Mouse (Mus musculus): ENCODE measurements around the gene Kdsr.
"Not testable (repeated sequence)": the region's sequence is repeated elsewhere in the genome, so short reads cannot be mapped to it uniquely, and the experiment has no call there.

The Kdsr gene

DNA sequence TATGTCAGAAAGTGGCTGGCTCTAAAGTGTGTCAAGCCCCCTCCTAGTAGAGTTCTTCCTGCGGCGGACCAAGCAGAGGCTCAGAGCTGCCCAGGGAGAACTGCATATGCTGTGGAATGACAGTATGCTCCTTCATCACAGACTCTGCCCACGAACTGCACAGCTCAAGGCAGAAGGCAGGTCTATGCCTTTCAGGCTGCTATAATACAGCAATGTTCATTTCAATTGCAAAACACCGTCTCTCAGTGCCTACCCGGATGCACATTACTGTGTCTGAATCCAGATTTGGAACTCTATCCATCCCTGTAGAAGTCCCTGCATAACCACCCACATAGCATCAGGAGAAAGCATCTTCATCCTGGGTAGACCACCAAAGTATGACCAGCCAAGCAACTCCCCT lies 19.7 kb downstream of the Kdsr start:
- DNase-seq (ENCODE audit: low read depth, low spot score), result no peak

DNA sequence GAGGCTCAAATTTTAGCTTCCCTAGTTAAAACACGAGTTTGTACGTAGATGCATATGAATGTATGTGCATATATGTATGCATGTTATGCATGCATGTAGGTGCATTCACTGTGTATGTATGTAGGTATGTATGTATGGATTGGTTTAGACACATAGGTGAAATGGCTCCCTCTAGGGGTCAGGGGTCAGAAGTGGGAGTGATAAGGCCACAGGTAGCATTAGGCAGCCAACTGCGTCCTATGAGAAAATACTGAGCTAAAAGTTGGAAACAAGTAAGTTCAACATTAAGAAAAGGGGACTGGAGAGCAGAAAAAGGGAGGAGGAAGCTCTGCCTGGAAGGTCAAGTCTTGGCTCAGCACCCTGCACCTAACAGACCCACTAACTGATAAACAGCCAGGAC lies 21.4 kb downstream of the Kdsr start:
- peak; percentile 27 for DNase-seq (ENCODE audit: low read depth, low spot score)

DNA sequence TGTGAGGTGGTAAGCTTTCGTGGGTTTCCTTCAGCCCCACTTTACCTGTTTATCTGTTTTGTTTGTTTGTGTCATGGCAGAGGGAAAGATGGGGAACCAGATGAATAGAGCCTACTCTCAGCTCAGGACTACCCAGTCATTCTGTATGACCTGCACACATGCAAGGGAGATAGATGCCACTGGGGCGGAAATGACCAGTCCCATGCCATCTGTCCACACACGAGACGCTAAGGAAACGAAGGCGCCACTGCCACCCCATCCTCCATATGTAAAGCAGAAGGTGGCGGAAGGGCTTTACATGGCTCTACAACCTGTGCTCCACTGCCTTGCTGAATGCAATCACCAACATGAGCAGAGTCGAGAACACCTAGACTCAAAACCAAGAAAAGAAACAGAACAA lies 23.3 kb downstream of the Kdsr start:
- DNase-seq (ENCODE audit: low read depth, low spot score), result no peak

DNA sequence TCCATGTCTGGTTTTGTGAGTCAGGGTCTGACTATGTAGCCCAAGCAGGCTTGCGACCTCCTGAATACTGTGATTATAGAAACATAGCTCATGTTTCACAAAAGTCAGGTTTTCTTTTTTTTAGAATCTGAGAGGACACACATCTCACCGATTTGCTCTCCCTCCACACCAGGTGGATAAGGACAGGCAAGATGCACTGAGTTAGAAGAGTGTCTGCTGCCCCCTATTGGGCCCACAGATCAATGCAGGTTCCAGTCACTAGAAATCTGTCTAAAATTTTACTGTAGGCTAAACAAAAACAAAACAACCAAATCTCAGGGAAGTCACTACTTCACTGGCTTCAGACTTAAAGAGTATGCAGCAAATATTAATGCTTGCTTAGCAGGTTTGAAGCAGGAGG lies 23.9 kb downstream of the Kdsr start:
- DNase-seq (ENCODE audit: low read depth, low spot score), result peak; percentile 42

DNA sequence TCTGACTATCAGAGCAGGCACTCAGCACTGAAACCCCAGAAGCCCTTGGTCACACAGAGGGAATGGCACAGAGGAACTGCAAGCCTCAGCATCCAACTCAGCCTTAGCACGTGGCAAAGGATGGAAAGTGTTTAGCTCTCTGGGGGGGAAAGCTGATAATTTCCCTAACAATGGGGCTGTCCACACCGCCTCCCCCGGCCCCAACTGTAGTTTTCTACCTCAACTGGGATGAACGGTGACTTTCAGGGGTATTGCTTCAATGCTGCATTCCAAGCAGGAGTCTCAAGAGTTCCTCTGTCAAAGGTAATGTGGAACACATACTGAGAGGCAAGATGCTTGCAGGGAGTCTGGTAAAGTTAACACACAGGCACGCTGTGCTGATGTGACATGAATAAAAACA lies 37.5 kb downstream of the Kdsr start:
- DNase-seq (ENCODE audit: low read depth, low spot score), result no peak

DNA sequence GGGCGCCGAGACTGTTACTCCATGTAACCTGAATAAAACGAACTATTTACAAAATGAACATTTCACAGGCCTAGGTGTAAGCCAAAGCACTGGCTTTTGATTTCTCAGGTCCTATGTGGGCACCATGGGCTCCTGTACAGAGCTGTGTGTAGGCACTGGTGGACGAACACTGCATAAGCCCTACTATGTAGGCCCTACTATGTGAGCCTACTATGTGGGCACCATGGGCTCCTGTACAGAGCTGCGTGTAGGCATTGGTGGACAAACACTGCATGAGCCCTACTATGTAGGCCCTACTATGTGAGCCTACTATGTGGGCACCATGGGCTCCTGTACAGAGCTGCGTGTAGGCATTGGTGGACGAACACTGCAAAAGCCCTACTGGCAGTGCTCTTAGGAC lies 41.8 kb downstream of the Kdsr start:
- not testable (repeated sequence) for DNase-seq (ENCODE audit: low read depth, low spot score)

DNA sequence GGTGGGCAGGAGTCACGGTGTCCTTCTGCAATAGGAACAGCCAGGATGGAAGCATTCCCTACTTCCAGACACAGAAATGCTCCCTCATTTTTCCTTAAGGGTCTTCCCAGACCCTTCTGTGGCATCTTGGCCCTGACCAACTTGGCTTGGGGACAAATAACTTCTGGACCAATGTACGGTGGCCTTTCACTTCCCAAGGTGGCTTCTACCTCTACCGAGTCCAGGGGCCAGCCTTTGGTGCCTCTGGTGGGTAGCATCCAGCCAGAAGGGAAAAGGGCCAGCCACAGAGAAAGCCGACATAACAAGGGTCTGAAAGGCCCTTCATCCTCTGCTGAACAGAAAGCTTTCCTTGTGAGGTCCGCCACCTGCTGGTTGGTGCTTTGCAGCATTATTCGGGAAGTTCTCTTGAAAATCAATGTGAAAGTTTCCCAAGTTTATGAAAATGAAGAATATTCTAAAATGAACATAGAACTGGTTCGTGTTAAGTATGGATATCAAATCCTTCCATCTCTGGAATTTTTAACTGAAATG lies 42.4 kb downstream of the Kdsr start:
- DNase-seq (ENCODE audit: low read depth, low spot score), result peak; percentile 75

DNA sequence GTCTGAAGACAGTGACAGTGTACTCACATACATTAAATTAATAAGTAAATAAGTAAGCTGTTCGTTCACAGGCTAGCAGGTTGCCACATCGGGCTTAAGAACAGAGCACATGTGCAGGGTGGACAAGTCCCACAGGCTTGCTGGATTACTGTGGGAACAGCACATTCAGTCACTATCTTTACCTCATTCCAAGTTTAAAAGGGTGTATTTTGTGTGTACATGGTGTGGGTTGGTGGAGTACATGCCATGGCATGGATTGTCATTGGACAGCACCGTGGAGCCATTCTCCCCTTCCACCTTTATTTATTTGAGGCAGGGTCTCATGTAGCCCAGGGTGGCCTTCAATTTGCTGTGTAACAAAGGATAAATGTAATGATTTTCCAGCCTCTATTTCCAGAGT lies 43.4 kb downstream of the Kdsr start:
- no peak for DNase-seq (ENCODE audit: low read depth, low spot score)

DNA sequence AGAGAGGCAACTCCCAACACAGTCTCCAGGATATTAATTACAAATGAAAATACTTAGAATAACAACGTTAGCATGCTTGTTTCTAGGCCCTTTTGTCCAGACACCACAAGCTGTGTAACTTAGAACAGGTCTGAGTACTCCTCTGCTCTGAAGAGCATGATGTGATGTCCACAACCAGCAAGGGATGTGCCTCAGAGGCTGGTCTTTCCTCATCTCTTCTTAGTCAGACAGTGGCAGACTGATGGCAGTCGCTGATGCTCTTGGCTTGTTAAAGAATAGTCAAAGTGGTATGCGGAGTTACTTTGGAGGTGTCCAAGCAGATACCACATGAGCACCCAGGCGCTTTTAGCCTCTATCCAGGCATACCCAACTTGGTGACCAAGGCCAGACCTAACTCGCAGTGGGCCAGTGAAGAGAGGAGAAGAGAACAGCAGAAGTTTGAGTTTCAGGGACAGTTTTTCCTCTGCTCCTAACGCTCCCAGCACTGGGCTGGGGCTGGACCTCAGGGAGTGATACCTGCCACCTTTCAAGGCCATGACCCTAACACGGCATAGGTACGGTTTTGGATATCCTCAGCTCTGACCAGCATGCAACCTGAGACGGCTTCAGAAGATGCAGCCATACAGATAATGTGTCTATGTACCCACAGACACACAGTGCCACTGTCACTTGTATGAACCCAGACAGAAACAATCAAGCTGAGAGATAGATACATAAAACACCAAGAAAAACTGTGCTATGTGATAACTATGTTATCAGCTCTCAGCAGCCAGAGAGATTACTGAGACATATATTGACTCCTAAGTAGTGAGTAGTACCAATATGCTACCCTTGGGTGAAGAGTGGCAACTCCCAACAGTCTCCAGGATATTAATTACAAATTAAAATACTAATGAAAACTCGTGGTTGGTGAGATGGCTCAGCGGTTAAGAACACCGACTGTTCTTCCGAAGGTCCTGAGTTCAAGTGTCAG lies 44.1 kb downstream of the Kdsr start:
- DNase-seq (ENCODE audit: low read depth, low spot score), result no peak

DNA sequence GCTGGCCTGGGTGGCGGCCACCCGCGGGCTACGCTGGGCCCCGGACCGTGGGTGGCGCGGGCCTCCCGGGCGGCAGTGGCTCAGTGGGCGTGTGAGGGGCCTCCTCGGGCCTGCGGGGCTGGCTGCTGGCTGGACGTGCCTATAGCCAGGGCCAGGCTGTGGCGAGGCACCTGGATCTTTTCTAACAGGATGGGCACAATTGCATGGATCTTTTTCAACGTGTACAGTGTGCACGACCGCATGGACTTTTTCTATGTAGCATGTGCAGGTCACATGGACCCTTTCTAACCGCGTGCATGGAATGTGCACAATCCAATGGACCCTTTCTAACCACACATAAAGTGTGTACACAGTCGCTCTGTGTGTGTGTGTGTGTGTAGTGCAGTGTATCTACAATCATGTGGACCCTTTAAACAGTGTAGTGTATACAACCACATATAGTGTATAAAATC lies 45.0 kb downstream of the Kdsr start:
- DNase-seq (ENCODE audit: low read depth, low spot score), result peak; percentile 33

DNA sequence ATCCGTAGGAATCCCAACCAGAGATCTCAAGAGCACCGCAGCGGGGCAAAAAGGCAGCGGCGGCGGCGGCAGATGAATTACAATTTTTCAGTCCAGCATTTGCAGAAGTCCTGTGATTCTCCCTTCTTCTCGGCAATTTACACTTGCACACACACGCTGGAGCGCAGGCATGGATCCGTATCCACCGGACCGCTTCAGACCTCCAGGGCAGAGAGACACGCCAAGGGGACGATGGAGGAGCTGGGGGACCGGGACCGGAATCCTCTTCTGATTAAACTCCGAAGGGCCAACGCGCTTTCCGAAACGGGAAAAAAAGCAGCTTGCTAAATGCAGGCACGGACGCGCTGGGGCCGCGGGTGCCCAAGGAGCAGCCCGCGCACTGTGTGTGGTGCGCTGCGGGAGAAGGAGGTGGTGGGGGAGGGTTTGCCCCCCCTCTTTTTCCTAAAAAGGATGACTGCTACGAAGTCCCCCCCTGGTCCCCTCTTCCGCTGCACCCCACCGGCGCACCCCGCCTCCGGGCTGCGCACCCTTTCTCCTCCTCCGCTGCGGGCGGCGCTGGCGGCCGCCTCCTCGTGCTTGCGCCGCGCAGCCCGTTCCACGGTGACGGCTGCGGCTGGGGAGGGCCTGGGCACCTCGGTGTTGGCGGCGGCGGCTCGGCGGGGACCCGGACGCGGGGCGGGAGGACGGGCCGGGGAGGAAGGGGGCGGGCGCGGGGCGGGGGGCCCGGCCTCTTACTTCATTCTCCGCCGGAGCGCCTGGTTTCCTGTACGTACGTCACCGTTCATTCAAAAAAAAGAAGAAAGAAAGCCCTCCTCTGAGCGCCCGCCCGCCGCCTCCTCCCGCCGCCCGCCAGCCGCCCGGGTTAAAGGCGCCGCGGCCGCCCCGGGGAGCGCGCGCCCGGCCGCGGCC lies 45.7 kb downstream of the Kdsr start, which contains the start of gene Bcl2:
Bcl2 (minus strand) TSS at position 654 of the 909 bp plus-strand sequence.
- DNase-seq (ENCODE audit: low read depth, low spot score), result peak; percentile 53

DNA sequence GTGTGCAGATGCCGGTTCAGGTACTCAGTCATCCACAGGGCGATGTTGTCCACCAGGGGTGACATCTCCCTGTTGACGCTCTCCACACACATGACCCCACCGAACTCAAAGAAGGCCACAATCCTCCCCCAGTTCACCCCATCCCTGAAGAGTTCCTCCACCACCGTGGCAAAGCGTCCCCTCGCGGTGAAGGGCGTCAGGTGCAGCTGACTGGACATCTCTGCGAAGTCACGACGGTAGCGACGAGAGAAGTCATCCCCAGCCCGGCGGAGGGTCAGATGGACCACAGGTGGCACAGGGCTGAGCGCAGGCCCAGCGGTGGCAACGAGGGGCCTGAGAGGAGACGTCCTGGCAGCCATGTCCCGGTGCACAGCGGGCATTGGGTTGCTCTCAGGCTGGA lies 47.2 kb downstream of the Kdsr start:
- DNase-seq (ENCODE audit: low read depth, low spot score), result peak; percentile 20

DNA sequence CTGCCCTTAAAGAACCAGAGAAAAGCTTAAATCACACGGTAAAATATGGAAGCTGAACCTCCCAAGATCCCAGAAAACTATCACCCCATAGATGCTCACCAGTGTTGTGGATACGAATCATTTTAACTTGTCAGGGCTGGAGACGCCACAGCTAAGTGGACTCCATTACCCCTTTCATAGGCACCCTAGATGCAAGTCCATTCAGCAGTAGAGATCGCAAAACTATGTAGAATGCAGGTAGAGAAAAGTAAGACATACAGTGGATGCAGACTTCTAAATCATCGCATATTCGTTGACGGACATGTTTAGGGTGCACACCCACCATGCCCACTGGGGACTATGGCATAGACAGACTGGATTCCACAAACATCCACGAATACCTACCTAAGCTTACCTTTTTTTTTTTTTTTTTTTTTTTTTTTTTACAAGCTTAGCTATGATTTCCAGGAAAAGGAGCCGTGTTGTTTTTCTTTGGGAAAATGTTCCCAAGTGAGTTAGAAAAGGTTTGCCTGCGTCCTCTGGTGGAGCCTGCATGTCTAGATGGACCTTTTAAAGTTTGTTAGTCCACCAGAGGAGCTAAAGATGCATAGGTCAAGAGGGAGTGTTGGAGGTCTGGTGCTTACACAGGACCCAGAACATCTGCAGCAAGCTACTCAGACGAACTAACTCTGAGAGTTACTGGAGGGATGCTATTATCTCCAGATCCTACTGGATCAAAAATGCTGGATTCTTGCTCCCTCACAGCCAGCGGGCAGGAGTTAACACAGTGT lies 48.0 kb downstream of the Kdsr start:
- no peak for DNase-seq (ENCODE audit: low read depth, low spot score)

DNA sequence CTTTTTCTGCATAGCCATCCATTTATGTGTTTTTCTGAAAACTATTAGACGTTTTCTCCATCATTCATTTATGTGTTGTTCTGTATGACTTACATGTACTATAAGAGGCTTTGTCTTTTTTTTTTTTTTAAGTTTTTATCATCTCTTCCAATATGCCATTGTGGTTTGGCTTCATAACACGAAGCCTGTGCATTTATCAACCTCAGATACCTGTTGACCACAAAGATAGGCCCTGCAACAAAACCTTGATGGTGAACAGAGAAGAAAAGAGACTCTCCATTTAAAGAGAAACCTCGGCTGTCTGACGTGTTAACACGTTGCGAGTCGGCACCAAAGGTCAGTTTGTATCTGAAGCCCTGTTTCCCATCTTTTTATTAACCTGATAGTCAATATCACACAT lies 49.3 kb downstream of the Kdsr start:
- DNase-seq (ENCODE audit: low read depth, low spot score), result no peak

DNA sequence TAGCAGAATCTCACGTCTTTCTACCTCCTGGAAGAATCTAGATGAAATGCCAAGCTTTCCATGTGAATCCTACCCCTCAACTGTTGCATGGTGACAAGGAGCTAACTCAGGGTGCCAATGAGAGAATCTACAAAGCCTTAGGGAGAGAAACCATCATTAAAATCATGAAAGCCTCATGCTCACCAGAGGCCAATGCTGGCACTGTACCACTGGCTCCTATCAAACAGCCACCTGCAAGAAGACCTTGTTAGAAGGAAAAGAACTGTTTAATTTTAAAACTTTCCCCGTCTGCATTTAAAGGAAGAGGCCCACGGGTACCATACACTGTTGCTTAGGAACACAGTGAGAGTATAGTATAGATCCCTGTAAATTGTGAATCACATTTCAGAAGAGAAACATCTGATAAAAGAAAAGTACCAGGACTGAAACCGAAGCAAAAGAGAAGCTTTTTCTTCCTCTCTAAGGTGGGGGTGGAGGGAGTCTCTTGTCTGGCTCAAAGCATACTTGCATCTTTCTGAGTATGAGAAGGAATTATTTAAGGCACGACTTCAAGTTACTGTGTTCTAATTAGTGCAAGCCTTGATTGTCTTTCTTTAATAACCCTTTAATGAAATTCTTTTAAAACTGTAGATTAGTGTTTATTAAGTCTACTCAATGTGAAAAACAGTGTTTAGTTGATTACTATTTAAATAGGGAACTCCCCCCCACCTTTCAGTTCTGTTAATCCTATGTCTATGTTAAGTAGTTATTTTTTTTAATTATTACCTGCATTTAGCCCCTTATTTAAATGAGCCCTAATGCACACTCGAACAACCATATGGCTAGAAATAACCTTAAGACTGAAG lies 52.3 kb downstream of the Kdsr start:
- DNase-seq (ENCODE audit: low read depth, low spot score), result no peak

DNA sequence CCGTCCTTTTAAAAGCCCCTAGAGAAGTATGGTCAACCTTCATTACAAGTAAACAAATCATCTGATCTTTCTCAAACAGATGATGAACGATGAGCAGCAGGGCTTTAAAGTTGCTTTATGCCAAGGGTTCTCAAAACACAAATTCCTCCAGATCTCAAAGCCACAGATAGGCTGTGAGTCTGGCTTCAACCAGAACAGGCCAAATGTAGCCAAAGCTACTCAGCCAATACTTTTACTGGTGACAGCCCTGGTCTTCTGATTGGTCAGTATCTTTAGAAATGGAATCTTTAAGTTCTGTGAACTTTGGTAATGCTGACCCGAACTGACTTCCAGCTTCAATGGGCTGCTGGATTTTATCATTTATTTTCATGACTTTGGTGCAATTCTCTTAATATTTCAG lies 56.3 kb downstream of the Kdsr start:
- no peak for DNase-seq (ENCODE audit: low read depth, low spot score)

DNA sequence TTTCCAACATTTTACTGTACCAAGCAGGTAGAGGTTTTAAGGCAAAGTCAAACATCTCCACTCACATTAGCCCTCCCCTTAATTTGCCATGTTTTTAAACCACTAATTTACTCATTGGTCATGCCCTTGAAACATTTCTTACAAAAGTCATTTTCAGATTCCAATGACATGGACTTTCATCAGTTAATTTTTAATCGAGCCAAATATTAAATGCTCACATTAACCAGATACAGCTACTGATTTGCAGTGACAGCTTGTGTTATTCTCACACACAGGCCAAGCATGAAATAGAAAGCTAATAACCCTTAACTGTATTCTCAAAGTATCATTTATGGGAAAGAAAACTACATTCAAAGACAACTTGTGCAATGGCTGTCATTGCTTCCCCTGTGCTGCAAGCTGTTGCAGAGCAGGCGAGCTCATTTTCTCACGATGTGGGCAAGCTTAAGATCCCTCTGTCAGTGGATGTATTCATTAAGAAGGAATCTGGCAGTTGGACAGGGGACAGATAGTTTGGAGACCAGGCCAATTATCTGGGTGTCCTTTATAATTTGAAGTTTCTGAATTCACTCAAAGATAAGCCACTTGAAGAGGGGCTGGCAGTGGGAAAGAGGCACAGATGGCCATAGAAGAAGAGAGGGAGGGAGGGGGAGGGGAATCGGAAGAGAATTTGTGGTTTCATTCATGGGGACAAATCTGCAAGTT lies 56.9 kb downstream of the Kdsr start:
- no peak for DNase-seq (ENCODE audit: low read depth, low spot score)

DNA sequence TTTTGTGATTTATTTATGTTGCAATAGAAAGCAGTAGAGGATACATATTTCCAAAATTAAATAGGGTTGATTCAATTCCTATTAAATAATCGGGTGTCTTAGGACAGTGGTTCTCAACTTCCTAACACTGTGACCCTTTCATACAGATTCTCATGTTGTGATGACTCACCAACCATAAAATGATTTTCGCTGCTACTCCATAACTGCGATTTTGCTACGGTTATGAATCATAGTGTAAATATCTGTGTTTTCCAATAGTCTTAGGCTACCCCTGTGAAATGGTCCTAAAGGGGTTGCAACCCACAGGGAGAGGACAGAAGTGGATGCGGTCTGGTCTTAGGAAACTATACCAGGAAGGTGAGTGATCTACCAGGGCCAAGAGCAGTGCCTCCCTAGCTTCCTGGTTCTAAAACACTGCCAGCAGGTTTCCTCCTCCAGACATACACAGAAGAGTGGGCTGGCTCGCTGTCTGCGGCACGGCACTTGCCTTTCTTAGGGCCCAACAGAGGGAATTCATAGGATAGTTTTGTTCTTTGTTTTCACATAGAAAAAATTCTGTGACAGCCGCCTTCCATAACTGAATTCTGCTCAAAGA lies 58.9 kb downstream of the Kdsr start:
- DNase-seq (ENCODE audit: low read depth, low spot score), result no peak

DNA sequence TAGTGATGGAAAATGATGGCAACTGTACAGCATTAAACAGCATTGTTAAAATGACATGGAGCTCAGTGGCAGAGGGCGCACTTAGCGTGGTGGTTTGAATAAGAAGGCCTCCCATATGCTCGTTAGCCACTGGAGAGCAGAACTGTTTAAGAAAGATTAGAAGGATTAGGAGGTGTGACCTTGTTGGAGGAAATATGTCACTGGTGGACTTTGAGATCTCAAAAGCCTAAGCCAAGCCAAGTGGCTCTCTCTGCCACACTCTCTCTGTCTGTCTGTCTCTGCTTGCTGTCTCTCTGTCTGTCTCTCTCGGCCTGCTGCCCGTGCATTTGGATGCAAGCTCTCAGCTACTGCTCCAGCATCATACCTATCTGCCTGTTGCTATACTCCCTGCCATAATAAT lies 63.1 kb downstream of the Kdsr start:
- DNase-seq (ENCODE audit: low read depth, low spot score), result no peak
